Mouse (Mus musculus): Measurements from ENCODE around the gene Rps6ka4. TPM values are rescaled to one million over a fixed set of nuclear protein-coding genes. Genes with fewer than 3 reads are reported as not detected.

The Rps6ka4 gene
- total RNA-seq, 2 experiments from 2014 or later: 3.8 to 4.1 TPM

GRCm38 (mm10) chr19:6852393-6853305, 12.2 kb upstream of the Rps6ka4 start:
- ATAC-seq (replicated peaks; ENCODE audit: poor library complexity): no peak

- no peak for ATAC-seq (replicated peaks; ENCODE audit: poor library complexity)
These were observed 11.1 kb upstream of the Rps6ka4 start for GRCm38 (mm10) chr19:6851497-6851896.

- ATAC-seq (replicated peaks; ENCODE audit: poor library complexity): no peak
These were observed 9.2 kb upstream of the Rps6ka4 start for GRCm38 (mm10) chr19:6849506-6850068.

- no peak for ATAC-seq (replicated peaks; ENCODE audit: poor library complexity)
These were observed 7.5 kb upstream of the Rps6ka4 start for GRCm38 (mm10) chr19:6847841-6848517.

GRCm38 (mm10) chr19:6846050-6846449, 5.6 kb upstream of the Rps6ka4 start:
- ATAC-seq (replicated peaks; ENCODE audit: poor library complexity): no peak

- ATAC-seq (replicated peaks; ENCODE audit: poor library complexity): no peak
These were observed 1.9 kb upstream of the Rps6ka4 start for GRCm38 (mm10) chr19:6842353-6842752.

- 0 out of 2 replicates have a peak, but pooled peaks have one; percentile 8 for ATAC-seq (replicated peaks; ENCODE audit: poor library complexity)
These were observed 809 bp upstream of the Rps6ka4 start for GRCm38 (mm10) chr19:6841292-6841597.

GRCm38 (mm10) chr19:6839615-6840474, 591 bp downstream of the Rps6ka4 start:
- peak; percentile 19; the same call in 1 of the 2 replicates for ATAC-seq (replicated peaks; ENCODE audit: poor library complexity)

- ATAC-seq (replicated peaks; ENCODE audit: poor library complexity): peak; percentile 94
These were observed 8.1 kb downstream of the Rps6ka4 start for GRCm38 (mm10) chr19:6832363-6832762.

- no peak for ATAC-seq (replicated peaks; ENCODE audit: poor library complexity)
These were observed 9.1 kb downstream of the Rps6ka4 start for GRCm38 (mm10) chr19:6831331-6831730.

GRCm38 (mm10) chr19:6830556-6831316, 9.7 kb downstream of the Rps6ka4 start:
- ATAC-seq (replicated peaks; ENCODE audit: poor library complexity): no peak

GRCm38 (mm10) chr19:6829870-6830555, 10.4 kb downstream of the Rps6ka4 start:
- ATAC-seq (replicated peaks; ENCODE audit: poor library complexity): no peak

- no peak for ATAC-seq (replicated peaks; ENCODE audit: poor library complexity)
These were observed 11.4 kb downstream of the Rps6ka4 start for GRCm38 (mm10) chr19:6829069-6829468.

- ATAC-seq (replicated peaks; ENCODE audit: poor library complexity): no peak
These were observed 13.8 kb downstream of the Rps6ka4 start for GRCm38 (mm10) chr19:6826601-6827000.

- no peak for ATAC-seq (replicated peaks; ENCODE audit: poor library complexity)
These were observed 15.1 kb downstream of the Rps6ka4 start for GRCm38 (mm10) chr19:6825384-6825783.

GRCm38 (mm10) chr19:6820538-6821195, 19.8 kb downstream of the Rps6ka4 start:
- no peak for ATAC-seq (replicated peaks; ENCODE audit: poor library complexity)

- no peak for ATAC-seq (replicated peaks; ENCODE audit: poor library complexity)
These were observed 21.2 kb downstream of the Rps6ka4 start for GRCm38 (mm10) chr19:6819143-6819827.

GRCm38 (mm10) chr19:6814958-6815357, 25.5 kb downstream of the Rps6ka4 start:
- ATAC-seq (replicated peaks; ENCODE audit: poor library complexity): no peak
